Mouse (Mus musculus) liver, postnatal 0 days (tissue): Measurements from ENCODE around the gene Add3. TPM values are rescaled to one million over a fixed set of nuclear protein-coding genes. Genes with fewer than 3 reads are reported as not detected.

ENCODE experiments used
- ATAC-seq: fragments of 200-750 bp; cut with Nextera tagmentation; 2 replicates; pipeline ENCODE4 v1.8.0; 2017; ENCODE audit warnings: mild to moderate bottlenecking, moderate library complexity
- DNase-seq: peaks from one replicate; pipeline ENCODE4 v3.0.0-alpha.2; 2016
- H3K27ac ChIP-seq: fragments of 300-500 bp; sonication (generic); 2 replicates; pipeline ENCODE4 v1.5.1; 2014; ENCODE audit warnings: antibody characterized with exemption, moderate library complexity, mild to moderate bottlenecking, low read depth
- H3K27me3 ChIP-seq: fragments of 300-500 bp; sonication (generic); 2 replicates; pipeline ENCODE4 v1.6.1; 2014; ENCODE audit warnings: low read length, control low read depth, mixed read lengths; ENCODE audit not compliant: insufficient read depth
- H3K36me3 ChIP-seq: fragments of 300-500 bp; sonication (generic); replicated peaks from 2 replicates; pipeline ENCODE4 v1.6.1; 2014; ENCODE audit warnings: mild to moderate bottlenecking, control low read depth, low read length, moderate library complexity, mixed read lengths; ENCODE audit not compliant: insufficient read depth
- H3K4me1 ChIP-seq: fragments of 300-500 bp; sonication (generic); 2 replicates; pipeline ENCODE4 v1.6.1; 2014; ENCODE audit warnings: antibody characterized with exemption, mild to moderate bottlenecking, control low read depth; ENCODE audit not compliant: insufficient read depth
- H3K4me2 ChIP-seq: fragments of 300-500 bp; sonication (generic); 2 replicates; pipeline ENCODE4 v1.6.1; 2014; ENCODE audit warnings: low read depth, mild to moderate bottlenecking, low read length, moderate library complexity, mixed read lengths
- H3K4me3 ChIP-seq: fragments of 300-500 bp; sonication (generic); 2 replicates; pipeline ENCODE4 v1.5.1; 2014; ENCODE audit warnings: low read depth, low read length
- H3K9ac ChIP-seq: fragments of 300-500 bp; sonication (generic); replicated peaks from 2 replicates; pipeline ENCODE4 v1.6.1; 2014; ENCODE audit warnings: mild to moderate bottlenecking, moderate library complexity
- H3K9me3 ChIP-seq: fragments of 300-500 bp; sonication (generic); 2 replicates; pipeline ENCODE4 v1.6.1; 2016; ENCODE audit warnings: mild to moderate bottlenecking, control low read depth, low read length, mixed read lengths
- CTCF ChIP-seq: sonication (generic); IDR thresholded peaks from 2 replicates; pipeline ENCODE4 v1.5.1; 2016; ENCODE audit warnings: antibody characterized with exemption, low read depth
- EP300 ChIP-seq: IDR thresholded peaks from 2 replicates; pipeline ENCODE4 v1.6.1; 2016; ENCODE audit warnings: antibody characterized with exemption, low read depth, mild to moderate bottlenecking
- WGBS: fragments of 180-500 bp; shearing (Covaris S2); extraction: QIAGEN DNeasy Blood & Tissue Kit; methylation state at CpG from one replicate; pipeline ENCODE4 v1.1.7; 2014; ENCODE audit not compliant: insufficient replicate concordance; 5-methylcytosine and 5-hydroxymethylcytosine counted together
- polyA plus RNA-seq: library from polyadenylated mRNA; unstranded; fragments of >200 nt; fragmentation: Nextera tagmentation; extraction: Ambion mirVana; gene quantifications from 2 replicates; pipeline ENCODE4 v1.2.1, GENCODE M21; 2015

Gene Add3
- 17.5 and 21.4 TPM in 2 replicates for polyA plus RNA-seq

DNA sequence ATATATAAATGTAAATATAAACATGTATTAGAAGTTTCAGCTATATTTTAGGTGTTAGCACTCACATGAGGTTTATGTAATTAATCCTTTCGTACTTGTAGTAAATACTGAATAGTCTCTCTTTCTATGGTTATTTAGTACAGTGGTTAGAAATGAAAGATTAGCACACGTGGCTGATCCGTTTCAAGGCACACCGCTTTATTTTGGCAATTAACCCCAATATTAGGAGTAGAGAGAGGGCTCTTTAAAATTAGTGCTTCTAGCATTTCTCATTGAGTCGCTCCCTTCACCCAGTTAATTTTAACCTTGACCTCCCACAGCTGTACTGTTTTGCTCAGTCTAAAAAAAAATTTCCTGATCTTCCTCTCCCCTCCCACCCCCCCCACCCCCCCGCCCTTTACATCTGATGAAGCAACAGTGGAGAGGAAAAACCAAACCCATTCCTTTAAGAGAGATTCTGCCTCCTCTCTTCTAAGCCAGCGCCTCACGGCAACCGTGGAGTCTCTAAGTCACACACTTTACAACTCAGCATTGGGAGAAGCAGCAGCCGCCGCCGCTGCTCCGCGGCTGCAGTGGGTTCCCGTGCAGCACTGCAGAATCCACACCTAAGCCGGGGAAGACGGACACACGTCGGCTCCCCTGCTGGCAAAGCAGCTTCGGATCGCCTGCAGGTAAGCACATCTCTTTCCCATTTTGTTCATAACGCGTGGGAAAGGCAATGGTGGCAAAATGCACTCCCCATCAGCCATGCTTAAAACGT is at the start of gene Add3:
TSS of gene Add3 (plus strand) at position 400 of the 760 bp plus-strand sequence.
- WGBS, result 7% methylated on average over 24 of the region's 24 CpGs

DNA sequence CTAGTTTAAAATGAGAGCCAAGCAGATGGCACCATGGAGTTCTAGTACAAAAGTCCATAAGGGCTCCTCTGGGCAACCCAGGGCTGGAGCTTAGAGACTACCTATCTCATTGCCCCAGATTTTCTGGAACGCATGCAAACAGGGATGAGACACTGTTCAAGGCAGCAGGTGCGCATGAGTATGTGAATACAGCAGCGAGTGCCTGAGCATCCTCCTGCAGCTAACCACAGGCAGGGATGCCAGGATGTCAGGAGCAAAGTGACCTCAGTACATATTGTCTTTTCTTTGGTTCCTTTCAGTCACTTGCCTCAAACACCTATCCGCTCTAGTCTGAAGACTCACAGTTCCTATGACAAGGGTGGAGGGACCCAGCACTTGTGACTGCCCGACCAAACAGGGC is 49.6 kb upstream of the Add3 start:
- no peak overlapping the region for H3K27ac ChIP-seq
- H3K9me3 ChIP-seq, result no peaks in the 10 kb centered on the region
- no peaks in the 10 kb centered on the region for H3K27me3 ChIP-seq
- H3K4me1 ChIP-seq, result peaks cover 6% of the 10 kb centered on the region; the same call in 1 of the 2 replicates
- no peak for TF ChIP-seq CTCF
- no peak for TF ChIP-seq EP300
- ATAC-seq (no peak), DNase-seq (no peak)
- WGBS, result 87% methylated on average over 5 of the region's 5 CpGs
- H3K9ac ChIP-seq, result no peak overlapping the region
- no peak overlapping the region for H3K4me3 ChIP-seq
- H3K4me2 ChIP-seq, result no peak overlapping the region
- H3K36me3 ChIP-seq, result no peaks in the 10 kb centered on the region

More for the DNA sequence above, at the start of gene Add3:
- Histone ChIP-seq H3K4me3 (peak within 1 kb of the TSS; percentile 89), H3K27ac (peak within 1 kb of the TSS; percentile 70), H3K9me3 (no peaks in the 10 kb centered on the region), H3K36me3 (no peaks in the 10 kb centered on the region), H3K9ac (peak within 1 kb of the TSS; percentile 64), H3K4me1 (peaks cover 21% of the 10 kb centered on the region), H3K4me2 (peak within 1 kb of the TSS; percentile 95), H3K27me3 (no peaks in the 10 kb centered on the region)
- DNase-seq (peak; percentile 36), ATAC-seq (no peak)
- TF ChIP-seq CTCF (no peak), EP300 (no peak)

DNA sequence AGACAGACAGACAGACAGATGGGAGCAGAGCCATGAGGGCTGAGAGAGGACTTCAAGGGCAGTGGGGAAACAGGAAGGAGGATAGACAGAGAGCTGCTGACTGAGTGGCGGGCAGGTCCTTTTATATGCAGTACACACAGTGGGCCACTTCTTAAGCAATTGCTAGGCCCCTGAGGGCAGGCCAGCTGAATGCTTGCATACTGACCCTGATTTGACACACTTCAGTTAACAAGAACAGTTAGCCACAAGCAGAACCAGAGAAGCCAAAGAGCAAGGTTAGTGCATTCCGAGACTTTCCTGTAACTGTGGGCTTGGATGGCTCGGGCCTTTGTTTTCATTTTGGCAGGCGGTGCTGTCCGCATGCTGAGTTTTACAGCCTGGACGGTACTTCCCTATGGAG is 48.0 kb upstream of the Add3 start:
- Histone ChIP-seq H3K4me3 (no peak overlapping the region), H3K9me3 (no peaks in the 10 kb centered on the region), H3K4me2 (no peak overlapping the region), H3K27me3 (no peaks in the 10 kb centered on the region), H3K36me3 (no peaks in the 10 kb centered on the region), H3K9ac (no peak overlapping the region), H3K27ac (no peak overlapping the region), H3K4me1 (peaks cover 2% of the 10 kb centered on the region; the same call in 1 of the 2 replicates)
- DNase-seq, result no peak
- 80% methylated on average over 6 of the region's 6 CpGs for WGBS
- TF ChIP-seq CTCF, result no peak
- no peak for TF ChIP-seq EP300
- no peak for ATAC-seq

- peak; percentile 57 for ATAC-seq
- Histone ChIP-seq H3K27me3 (no peaks in the 10 kb centered on the region), H3K4me3 (no peak overlapping the region), H3K4me1 (peaks cover 2% of the 10 kb centered on the region; the same call in 1 of the 2 replicates), H3K36me3 (no peaks in the 10 kb centered on the region), H3K27ac (no peak overlapping the region), H3K9me3 (no peaks in the 10 kb centered on the region), H3K9ac (no peak overlapping the region), H3K4me2 (no peak overlapping the region)
- 35% methylated on average over 3 of the region's 3 CpGs for WGBS
- TF ChIP-seq CTCF, result no peak
- peak; percentile 76; the same call in 1 of the 2 replicates for TF ChIP-seq EP300
- DNase-seq, result no peak
These were observed 46.9 kb upstream of the Add3 start for GRCm38 (mm10) chr19:53093294-53093693.

GRCm38 (mm10) chr19:53094684-53095083 is 45.6 kb upstream of the Add3 start:
- ATAC-seq (no peak), DNase-seq (no peak)
- 50% methylated on average over 4 of the region's 4 CpGs for WGBS
- Histone ChIP-seq H3K9me3 (no peaks in the 10 kb centered on the region), H3K9ac (no peak overlapping the region), H3K4me2 (no peak overlapping the region), H3K36me3 (no peaks in the 10 kb centered on the region), H3K4me1 (0 out of 2 replicates have a peak, but pooled peaks cover 2% of the 10 kb centered on the region), H3K27me3 (no peaks in the 10 kb centered on the region), H3K4me3 (no peak overlapping the region), H3K27ac (no peak overlapping the region)
- TF ChIP-seq EP300 (no peak), CTCF (no peak)

DNA sequence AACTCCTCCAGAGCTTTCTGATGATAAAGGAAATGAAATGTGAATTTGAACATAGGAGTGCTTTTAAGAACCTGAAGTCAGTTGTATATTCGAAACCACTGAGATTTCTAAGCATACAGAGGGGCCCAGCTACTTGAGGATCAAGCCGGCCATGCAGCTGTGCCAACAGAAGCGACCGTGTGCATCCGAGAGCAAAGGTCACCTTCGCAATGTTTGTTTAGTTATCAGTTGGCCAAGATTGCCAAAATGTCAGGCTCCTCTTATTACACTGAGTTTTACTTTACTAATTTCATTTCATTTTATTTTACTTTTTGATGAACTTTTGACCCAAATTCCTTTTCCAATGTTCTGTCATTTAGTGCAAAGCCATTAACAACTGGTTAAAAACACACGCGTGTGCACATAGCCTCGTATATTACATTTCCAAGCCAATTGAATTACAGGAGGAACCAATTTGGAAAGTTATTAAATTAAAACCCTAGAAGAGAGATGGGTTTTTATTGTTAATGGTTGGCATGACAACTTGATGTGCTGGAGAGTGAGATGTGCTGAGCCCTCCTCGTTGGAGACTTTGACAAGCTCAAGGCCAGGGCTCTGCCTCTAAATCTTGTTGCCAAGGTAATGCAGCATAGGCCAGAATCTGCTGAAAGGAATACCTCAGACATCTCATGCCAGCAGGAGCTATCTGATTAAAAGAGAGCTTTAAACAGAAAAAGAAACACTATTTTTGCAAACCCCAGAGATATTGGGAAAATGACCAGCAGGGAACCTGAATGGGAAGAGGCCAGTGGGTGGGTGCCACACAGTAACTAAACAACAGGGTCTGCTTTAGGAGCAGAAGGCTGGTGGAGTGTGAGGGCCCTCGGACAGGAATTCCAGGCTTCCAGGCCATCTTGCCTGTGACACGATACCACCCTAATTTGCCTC is 38.6 kb upstream of the Add3 start:
- ATAC-seq (peak; percentile 64; the same call in 1 of the 2 replicates), DNase-seq (peak; percentile 36)
- no peak overlapping the region for H3K9ac ChIP-seq
- no peak overlapping the region for H3K4me2 ChIP-seq
- H3K36me3 ChIP-seq, result no peaks in the 10 kb centered on the region
- H3K4me1 ChIP-seq, result peaks cover 9% of the 10 kb centered on the region
- H3K27me3 ChIP-seq, result no peaks in the 10 kb centered on the region
- WGBS, result 70% methylated on average over 12 of the region's 12 CpGs
- TF ChIP-seq CTCF (no peak), EP300 (no peak)
- no peak overlapping the region for H3K27ac ChIP-seq
- no peak overlapping the region for H3K4me3 ChIP-seq
- no peaks in the 10 kb centered on the region for H3K9me3 ChIP-seq
